Mouse (Mus musculus) erythroblast, adult 5-6 weeks (primary cell): ENCODE data around the gene Thada. TPM values are rescaled to one million over a fixed set of nuclear protein-coding genes. Genes with fewer than 3 reads are reported as not detected.
A peak's percentile ranks its signal among the peaks of the same experiment; 100 is the strongest.

ENCODE experiments used
- ATAC-seq: replicated peaks from 2 replicates; pipeline ENCODE4 v1.8.0; 2016; ENCODE audit warnings: moderate number of reproducible peaks, mild to moderate bottlenecking, moderate TSS enrichment, inconsistent platforms; ENCODE audit not compliant: poor library complexity, low FRiP score, severe bottlenecking
- total RNA-seq, 2 experiments: library from RNA; stranded (forward) in 1 of 2; stranded (reverse) in 1 of 2; fragments of 150-400 nt in 1 of 2; fragments of 200-764, 138-1000 nt in 1 of 2; gene quantifications; 2 replicates each; pipeline versions ENCODE4 v1.2.3 to v1.2.4; 2015 to 2017; ENCODE audit warnings: low replicate concordance in 2 of 2

The Thada gene
- total RNA-seq, 2 experiments from 2014 or later, result 5.4 to 7.7 TPM

- no peak for ATAC-seq
Measured at GRCm38 (mm10) chr17:84353902-84354311, 112.1 kb downstream of the Thada start.

GRCm38 (mm10) chr17:84353224-84353901 lies 112.6 kb downstream of the Thada start:
- ATAC-seq, result no peak

GRCm38 (mm10) chr17:84352790-84353154 lies 113.2 kb downstream of the Thada start:
- ATAC-seq, result no peak

- 0 out of 2 replicates have a peak, but pooled peaks have one; percentile 21 for ATAC-seq
Measured at GRCm38 (mm10) chr17:84351912-84352789, 113.9 kb downstream of the Thada start.

- no peak for ATAC-seq
Measured at GRCm38 (mm10) chr17:84351276-84351675, 114.7 kb downstream of the Thada start.

- ATAC-seq, result no peak
Measured at GRCm38 (mm10) chr17:84348865-84349264, 117.1 kb downstream of the Thada start.

- no peak for ATAC-seq
Measured at GRCm38 (mm10) chr17:84342299-84342817, 123.6 kb downstream of the Thada start.

GRCm38 (mm10) chr17:84341686-84342085 lies 124.3 kb downstream of the Thada start:
- no peak for ATAC-seq

- no peak for ATAC-seq
Measured at GRCm38 (mm10) chr17:84340574-84340973, 125.4 kb downstream of the Thada start.

GRCm38 (mm10) chr17:84335996-84336395 lies 130.0 kb downstream of the Thada start:
- no peak for ATAC-seq

GRCm38 (mm10) chr17:84335076-84335475 lies 130.9 kb downstream of the Thada start:
- no peak for ATAC-seq

GRCm38 (mm10) chr17:84334241-84335014 lies 131.6 kb downstream of the Thada start:
- no peak for ATAC-seq

- ATAC-seq, result no peak
Measured at GRCm38 (mm10) chr17:84332940-84333339, 133.1 kb downstream of the Thada start.

- no peak for ATAC-seq
Measured at GRCm38 (mm10) chr17:84330986-84331385, 135.0 kb downstream of the Thada start.

- ATAC-seq, result no peak
Measured at GRCm38 (mm10) chr17:84330506-84330905, 135.5 kb downstream of the Thada start.

- ATAC-seq, result no peak
Measured at GRCm38 (mm10) chr17:84329906-84330470, 136.0 kb downstream of the Thada start.

- no peak for ATAC-seq
Measured at GRCm38 (mm10) chr17:84328526-84328925, 137.5 kb downstream of the Thada start.

- ATAC-seq, result no peak
Measured at GRCm38 (mm10) chr17:84327051-84327925, 138.7 kb downstream of the Thada start.

GRCm38 (mm10) chr17:84322176-84322575 lies 143.8 kb downstream of the Thada start:
- no peak for ATAC-seq
